Mouse (Mus musculus): Measurements from ENCODE around the gene Fbxw8. TPM values are rescaled to one million over a fixed set of nuclear protein-coding genes. Genes with fewer than 3 reads are reported as not detected.

Gene Fbxw8
- polyA plus RNA-seq, 1 experiment, result 55.1 TPM

DNA sequence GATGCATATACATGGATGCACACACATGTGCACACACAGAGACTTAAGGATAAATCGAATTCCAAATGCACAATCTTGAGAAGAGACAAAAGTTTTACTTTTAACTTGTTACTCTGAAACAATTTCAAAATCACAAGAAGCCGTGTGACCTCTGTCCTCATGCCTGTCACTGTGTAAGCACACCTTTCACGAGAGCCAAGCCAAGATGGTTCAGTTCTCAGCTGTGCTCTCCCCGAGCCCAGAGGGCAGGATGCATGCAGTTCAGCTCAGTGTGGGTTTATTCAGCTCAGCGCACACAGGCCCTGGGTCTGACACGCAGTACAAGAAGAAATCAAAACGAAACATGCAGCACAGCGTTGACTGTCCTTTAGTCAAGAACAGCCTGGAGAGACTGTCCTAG lies 49.7 kb downstream of the Fbxw8 start:
- no peak for DNase-seq (ENCODE audit: low read depth)
- no peak for TF ChIP-seq POLR2A (IDR thresholded peaks at IDR 0.05; ENCODE audit: borderline replicate concordance, extremely low read depth, insufficient read depth, insufficient read length, poor library complexity, severe bottlenecking)
- no peak for TF ChIP-seq CTCF (IDR thresholded peaks at IDR 0.05; ENCODE audit: borderline replicate concordance, extremely low read depth, insufficient read depth, insufficient read length)

DNA sequence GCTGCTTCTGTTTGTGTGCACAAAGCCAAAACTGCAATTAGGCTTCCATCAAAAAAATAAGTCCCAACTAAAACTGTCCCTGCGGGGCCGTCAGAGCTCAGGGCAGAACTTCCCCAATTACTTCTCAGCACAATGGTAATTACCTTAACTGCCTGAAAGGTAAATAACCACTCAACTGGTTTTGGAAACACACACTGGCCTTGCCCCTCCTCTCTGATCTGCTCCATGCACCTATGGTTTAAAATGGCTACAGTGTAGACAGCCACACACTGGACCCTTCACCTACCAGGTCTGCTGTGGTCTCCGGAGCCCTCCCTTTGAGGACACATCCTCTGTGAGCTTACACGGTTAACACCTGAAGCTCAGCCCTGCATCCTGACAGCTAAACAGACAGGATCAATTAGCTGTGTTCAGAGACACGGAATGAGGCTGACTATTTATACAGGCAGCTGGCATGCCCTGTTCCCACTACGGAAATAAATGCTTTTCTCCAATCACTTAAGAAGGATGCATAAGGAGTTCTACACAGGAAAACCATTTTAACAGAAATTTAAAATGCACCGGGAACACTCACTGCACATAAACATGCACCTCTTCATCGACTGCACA lies 55.3 kb downstream of the Fbxw8 start:
- TF ChIP-seq CTCF (IDR thresholded peaks at IDR 0.05; ENCODE audit: borderline replicate concordance, extremely low read depth, insufficient read depth, insufficient read length), result no peak
- no peak for TF ChIP-seq POLR2A (IDR thresholded peaks at IDR 0.05; ENCODE audit: borderline replicate concordance, extremely low read depth, insufficient read depth, insufficient read length, poor library complexity, severe bottlenecking)
- no peak for DNase-seq (ENCODE audit: low read depth)

DNA sequence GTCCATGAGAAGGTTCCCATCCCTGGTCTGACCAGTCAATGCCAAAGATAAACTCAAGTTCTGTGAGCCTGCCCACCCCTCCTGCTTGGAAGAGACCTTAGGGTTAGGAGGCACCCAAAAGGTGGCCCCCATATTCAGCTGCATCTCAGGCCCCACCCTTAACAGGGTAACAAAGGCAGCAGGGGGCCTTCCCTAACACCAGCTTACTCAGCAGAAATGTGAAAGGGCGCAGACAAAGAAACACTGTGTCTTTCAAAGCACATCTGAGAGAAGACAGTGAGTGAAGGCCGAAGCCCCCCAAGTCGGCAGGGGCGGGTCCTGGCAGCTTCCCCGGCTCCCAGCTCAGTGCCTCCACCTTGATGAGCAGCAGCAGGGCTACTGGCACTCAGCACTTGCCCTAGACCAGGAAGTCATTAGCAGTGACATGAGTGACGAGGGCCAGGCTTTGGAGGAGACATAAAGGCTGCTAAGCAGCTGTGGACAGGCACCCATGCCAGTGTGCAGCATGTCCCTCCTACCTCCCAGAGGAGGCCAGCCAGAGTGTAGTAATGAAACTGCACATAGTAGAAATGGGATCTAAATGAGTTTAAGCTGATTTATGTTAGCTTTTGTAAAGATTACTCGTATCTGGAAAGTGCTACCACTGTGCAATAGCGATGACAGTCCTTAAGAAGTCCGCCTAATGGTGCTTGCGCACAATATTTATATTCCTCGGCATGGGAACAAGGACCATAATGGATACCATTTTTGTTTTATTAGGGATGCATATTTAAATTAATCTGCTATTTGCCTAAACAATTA lies 56.0 kb downstream of the Fbxw8 start:
- DNase-seq (ENCODE audit: low read depth), result peak; percentile 81
- TF ChIP-seq CTCF (IDR thresholded peaks at IDR 0.05; ENCODE audit: borderline replicate concordance, extremely low read depth, insufficient read depth, insufficient read length) (no peak), POLR2A (IDR thresholded peaks at IDR 0.05; ENCODE audit: borderline replicate concordance, extremely low read depth, insufficient read depth, insufficient read length, poor library complexity, severe bottlenecking) (no peak)

DNA sequence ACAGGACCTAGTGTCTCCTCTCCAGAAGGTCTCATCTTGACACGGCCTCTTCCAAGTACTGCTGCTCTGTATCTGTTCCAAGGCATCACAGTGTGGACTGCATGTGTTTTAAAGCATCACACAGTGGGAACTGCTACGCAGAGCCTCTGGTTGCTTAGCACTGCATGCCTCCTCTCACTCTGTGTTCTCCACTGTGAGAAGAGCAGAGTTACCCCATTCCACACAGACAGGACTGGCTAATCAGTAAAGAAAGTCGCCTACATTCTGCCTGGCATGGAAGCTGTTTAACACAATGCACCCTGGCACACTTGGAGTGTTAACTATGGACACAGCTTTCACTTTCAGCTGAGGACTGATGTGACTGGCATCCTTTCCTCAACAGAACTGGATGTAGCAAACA lies 58.9 kb downstream of the Fbxw8 start:
- TF ChIP-seq POLR2A (IDR thresholded peaks at IDR 0.05; ENCODE audit: borderline replicate concordance, extremely low read depth, insufficient read depth, insufficient read length, poor library complexity, severe bottlenecking), result no peak
- no peak for TF ChIP-seq CTCF (IDR thresholded peaks at IDR 0.05; ENCODE audit: borderline replicate concordance, extremely low read depth, insufficient read depth, insufficient read length)
- DNase-seq (ENCODE audit: low read depth), result no peak

DNA sequence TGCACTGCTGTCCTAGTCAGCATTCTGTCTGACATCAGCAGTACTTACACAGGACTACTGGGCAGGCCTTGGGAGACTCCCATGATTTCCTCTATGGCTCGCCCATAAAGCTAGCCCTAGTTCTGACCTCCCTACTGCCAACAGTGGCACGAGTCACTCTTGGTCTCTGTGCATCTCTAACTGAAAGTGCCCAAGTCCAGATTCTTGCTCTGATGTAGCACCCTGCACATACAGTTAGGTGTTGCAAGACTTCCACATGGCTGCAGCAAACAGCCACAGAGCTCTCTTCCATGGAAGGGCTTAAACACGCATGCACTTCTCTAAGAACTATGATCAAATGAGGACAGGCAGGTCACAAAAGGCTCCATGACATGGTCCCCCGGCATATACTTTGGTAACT lies 59.4 kb downstream of the Fbxw8 start:
- TF ChIP-seq CTCF (IDR thresholded peaks at IDR 0.05; ENCODE audit: borderline replicate concordance, extremely low read depth, insufficient read depth, insufficient read length) (no peak), POLR2A (IDR thresholded peaks at IDR 0.05; ENCODE audit: borderline replicate concordance, extremely low read depth, insufficient read depth, insufficient read length, poor library complexity, severe bottlenecking) (no peak)
- DNase-seq (ENCODE audit: low read depth), result no peak

DNA sequence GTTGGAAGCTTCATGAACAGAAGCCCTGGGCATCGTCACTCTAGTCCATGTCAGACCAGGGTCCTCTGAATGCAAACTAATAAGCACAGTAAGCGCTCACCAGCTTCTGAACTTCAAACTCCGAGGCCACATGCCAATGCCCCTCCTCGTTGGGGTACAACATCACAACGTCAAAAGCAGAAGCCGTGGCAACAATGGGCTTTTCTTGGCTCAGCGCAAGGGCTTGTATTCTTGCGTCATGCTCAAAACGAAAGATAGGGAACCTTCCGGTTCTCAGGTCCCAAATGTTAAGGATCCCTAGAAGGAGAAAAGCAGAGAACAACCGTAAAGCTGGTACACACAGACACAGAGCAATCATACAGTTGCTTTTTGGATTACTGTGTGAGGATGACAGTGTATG lies 59.8 kb downstream of the Fbxw8 start:
- TF ChIP-seq POLR2A (IDR thresholded peaks at IDR 0.05; ENCODE audit: borderline replicate concordance, extremely low read depth, insufficient read depth, insufficient read length, poor library complexity, severe bottlenecking), result no peak
- TF ChIP-seq CTCF (IDR thresholded peaks at IDR 0.05; ENCODE audit: borderline replicate concordance, extremely low read depth, insufficient read depth, insufficient read length), result no peak
- DNase-seq (ENCODE audit: low read depth), result no peak

DNA sequence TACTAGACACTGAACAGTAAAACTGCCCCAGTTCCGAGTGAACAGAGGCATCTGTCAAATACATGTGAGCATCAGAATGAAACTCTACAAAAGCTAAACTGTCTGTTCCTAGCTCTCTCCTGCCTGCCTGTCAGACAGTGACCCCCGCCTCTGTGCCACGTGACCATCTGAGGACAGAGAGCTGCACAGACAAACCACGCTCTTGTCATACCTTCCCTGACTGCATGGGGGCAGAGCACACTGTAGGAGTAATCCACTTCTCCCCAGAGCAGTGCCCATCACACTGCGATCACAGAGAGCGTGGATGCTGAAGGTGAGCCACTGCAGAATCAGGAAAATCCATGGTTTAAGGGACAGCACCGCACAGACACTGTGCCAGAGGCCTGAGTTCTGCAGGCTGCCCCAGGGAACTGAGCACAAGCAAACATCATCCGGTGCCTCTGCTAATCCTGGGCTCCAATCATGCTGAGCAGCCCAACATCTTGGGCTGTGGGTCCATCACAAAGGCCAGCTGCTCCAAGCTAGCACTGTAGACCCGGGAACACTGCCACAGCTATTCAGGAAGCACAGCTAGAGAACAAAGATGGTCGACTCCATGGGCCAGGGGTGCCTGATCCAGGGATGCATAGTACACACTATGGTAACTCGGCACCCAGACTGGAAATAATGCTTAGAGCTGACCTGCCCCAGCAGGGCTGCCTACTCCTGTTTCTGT lies 61.8 kb downstream of the Fbxw8 start:
- TF ChIP-seq CTCF (IDR thresholded peaks at IDR 0.05; ENCODE audit: borderline replicate concordance, extremely low read depth, insufficient read depth, insufficient read length) (no peak), POLR2A (IDR thresholded peaks at IDR 0.05; ENCODE audit: borderline replicate concordance, extremely low read depth, insufficient read depth, insufficient read length, poor library complexity, severe bottlenecking) (no peak)
- no peak for DNase-seq (ENCODE audit: low read depth)

DNA sequence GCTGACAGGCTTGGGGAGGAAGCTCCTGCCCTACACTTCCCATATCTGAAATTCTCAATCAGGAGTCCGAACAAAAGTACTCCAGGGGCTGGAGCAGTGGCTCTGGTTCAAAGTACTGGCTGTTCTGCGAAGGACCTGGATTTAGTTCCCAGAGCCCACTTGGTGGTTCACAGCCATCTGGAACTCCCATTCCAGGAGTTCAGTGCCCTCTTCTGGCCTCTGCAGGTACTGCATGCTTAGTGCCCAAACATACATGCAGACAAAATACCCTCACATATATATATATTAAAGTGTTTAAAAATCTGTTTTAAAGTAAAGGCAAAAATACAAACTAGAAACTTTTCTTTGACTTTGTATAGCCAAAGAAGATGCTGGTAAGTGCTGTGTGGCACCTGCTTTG lies 64.4 kb downstream of the Fbxw8 start:
- DNase-seq (ENCODE audit: low read depth), result no peak
- TF ChIP-seq CTCF (IDR thresholded peaks at IDR 0.05; ENCODE audit: borderline replicate concordance, extremely low read depth, insufficient read depth, insufficient read length) (peak; percentile 52; the same call in 1 of the 2 replicates), POLR2A (IDR thresholded peaks at IDR 0.05; ENCODE audit: borderline replicate concordance, extremely low read depth, insufficient read depth, insufficient read length, poor library complexity, severe bottlenecking) (no peak)

DNA sequence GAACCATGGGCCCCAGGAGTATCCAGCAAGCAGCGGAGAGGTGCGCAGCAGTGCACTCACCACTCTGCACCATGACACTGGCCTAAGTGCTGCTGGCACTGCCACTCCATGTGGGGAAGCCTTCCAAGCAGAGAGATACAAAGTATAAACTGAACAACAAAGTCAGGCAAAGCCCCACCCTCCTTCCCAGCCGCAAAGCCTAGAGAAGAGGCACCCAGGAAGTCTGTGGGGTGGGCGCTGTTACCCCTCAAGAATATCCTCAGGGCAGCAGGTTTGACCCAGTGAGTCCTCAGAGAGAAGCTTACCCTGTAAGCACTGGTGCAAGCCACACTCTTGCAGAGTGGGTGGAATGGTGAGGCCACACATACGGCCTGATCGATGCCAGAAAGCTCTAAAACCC lies 65.2 kb downstream of the Fbxw8 start:
- DNase-seq (ENCODE audit: low read depth), result no peak
- TF ChIP-seq POLR2A (IDR thresholded peaks at IDR 0.05; ENCODE audit: borderline replicate concordance, extremely low read depth, insufficient read depth, insufficient read length, poor library complexity, severe bottlenecking) (no peak), CTCF (IDR thresholded peaks at IDR 0.05; ENCODE audit: borderline replicate concordance, extremely low read depth, insufficient read depth, insufficient read length) (no peak)

DNA sequence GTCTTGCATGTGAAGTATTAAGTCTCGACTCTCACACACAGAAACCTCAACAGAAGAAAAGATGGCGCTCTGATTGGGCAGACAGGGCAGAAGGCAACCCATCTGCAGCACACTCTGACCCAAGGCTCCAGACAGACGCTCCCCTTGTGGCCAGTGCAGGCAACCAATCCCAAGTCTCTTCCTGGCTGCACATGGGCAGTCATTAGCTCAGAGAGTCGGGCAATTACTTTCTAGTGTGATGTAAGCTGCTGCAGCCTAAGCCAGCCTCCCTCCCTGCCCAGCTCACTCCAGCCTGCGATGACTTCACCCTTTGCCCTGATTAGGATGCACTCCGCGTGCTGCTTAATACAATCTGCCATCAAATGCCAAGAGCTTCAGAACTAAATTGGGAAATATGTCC lies 66.2 kb downstream of the Fbxw8 start:
- DNase-seq (ENCODE audit: low read depth), result peak; percentile 95
- peak; percentile 36; the same call in 1 of the 2 replicates for TF ChIP-seq CTCF (IDR thresholded peaks at IDR 0.05; ENCODE audit: borderline replicate concordance, extremely low read depth, insufficient read depth, insufficient read length)
- no peak for TF ChIP-seq POLR2A (IDR thresholded peaks at IDR 0.05; ENCODE audit: borderline replicate concordance, extremely low read depth, insufficient read depth, insufficient read length, poor library complexity, severe bottlenecking)

DNA sequence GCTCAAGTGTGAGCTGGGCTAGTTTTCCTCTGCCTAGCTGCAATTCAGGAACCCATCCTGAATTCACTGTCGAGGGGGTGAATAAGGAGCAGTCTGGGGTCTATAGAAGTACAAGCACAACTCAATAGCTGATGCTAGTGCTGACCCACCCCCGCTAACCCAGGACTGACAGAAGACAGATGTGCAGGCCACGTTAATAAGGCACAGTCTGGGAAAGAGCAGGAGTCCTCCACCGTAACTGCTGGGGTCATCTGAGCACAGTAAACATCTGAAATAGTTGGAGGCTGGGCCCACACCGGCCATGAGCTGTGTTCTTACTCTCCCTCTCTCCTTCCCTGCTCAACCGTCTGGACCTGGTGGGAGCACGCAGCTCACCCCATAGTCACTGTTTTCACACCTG lies 68.3 kb downstream of the Fbxw8 start:
- no peak for DNase-seq (ENCODE audit: low read depth)
- TF ChIP-seq POLR2A (IDR thresholded peaks at IDR 0.05; ENCODE audit: borderline replicate concordance, extremely low read depth, insufficient read depth, insufficient read length, poor library complexity, severe bottlenecking) (no peak), CTCF (IDR thresholded peaks at IDR 0.05; ENCODE audit: borderline replicate concordance, extremely low read depth, insufficient read depth, insufficient read length) (no peak)
